Mouse (Mus musculus): ENCODE results near the gene Sgo1. TPM values are rescaled to one million over a fixed set of nuclear protein-coding genes. Genes with fewer than 3 reads are reported as not detected.
"Not testable (repeated sequence)": the region's sequence is repeated elsewhere in the genome, so short reads cannot be mapped to it uniquely, and the experiment has no call there.

Gene Sgo1
- total RNA-seq, 2 experiments from 2014 or later, result not detected

- Histone ChIP-seq H3K4me3 (no peak overlapping the region), H3K27ac (no peak overlapping the region)
- intact Hi-C loops (cut with DNase I), result no loop called here
- no peak for DNase-seq
- no peak for TF ChIP-seq CTCF (IDR thresholded peaks at IDR 0.05)
Measured at GRCm38 (mm10) chr17:53661056-53661840, 27.9 kb downstream of the Sgo1 start.

- DNase-seq, result peak; percentile 23
- no peak overlapping the region for H3K27ac ChIP-seq
- no peak overlapping the region for H3K4me3 ChIP-seq
- TF ChIP-seq CTCF (IDR thresholded peaks at IDR 0.05), result no peak
- intact Hi-C loops (cut with DNase I), result no loop called here
Measured at GRCm38 (mm10) chr17:53659738-53660137, 29.4 kb downstream of the Sgo1 start.

- DNase-seq, result no peak
- intact Hi-C loops (cut with DNase I), result no loop called here
Measured at GRCm38 (mm10) chr17:53659230-53659629, 29.9 kb downstream of the Sgo1 start.

GRCm38 (mm10) chr17:53658668-53659067 lies 30.5 kb downstream of the Sgo1 start:
- no peak overlapping the region for H3K4me3 ChIP-seq
- DNase-seq, result no peak
- H3K27ac ChIP-seq, result no peak overlapping the region
- intact Hi-C loops (cut with DNase I), result no loop called here
- TF ChIP-seq CTCF (IDR thresholded peaks at IDR 0.05), result no peak

More at GRCm38 (mm10) chr17:53659230-53659629, 29.9 kb downstream of the Sgo1 start:
- Histone ChIP-seq H3K4me3 (no peak overlapping the region), H3K27ac (no peak overlapping the region)
- no peak for TF ChIP-seq CTCF (IDR thresholded peaks at IDR 0.05)

GRCm38 (mm10) chr17:53657391-53657790 lies 31.7 kb downstream of the Sgo1 start:
- DNase-seq; intact Hi-C loops (cut with DNase I); H3K4me3 ChIP-seq; H3K27ac ChIP-seq: not testable (repeated sequence)
- TF ChIP-seq CTCF (IDR thresholded peaks at IDR 0.05), result peak; percentile 47

GRCm38 (mm10) chr17:53656369-53656860 lies 32.7 kb downstream of the Sgo1 start:
- TF ChIP-seq CTCF (IDR thresholded peaks at IDR 0.05), result no peak
- no peak overlapping the region for H3K4me3 ChIP-seq
- H3K27ac ChIP-seq, result no peak overlapping the region
- DNase-seq, result no peak
- intact Hi-C loops (cut with DNase I), result no loop called here

- Histone ChIP-seq H3K4me3 (no peak overlapping the region), H3K27ac (no peak overlapping the region)
- intact Hi-C loops (cut with DNase I), result no loop called here
- no peak for DNase-seq
- TF ChIP-seq CTCF (IDR thresholded peaks at IDR 0.05), result no peak
Measured at GRCm38 (mm10) chr17:53655959-53656358, 33.2 kb downstream of the Sgo1 start.

GRCm38 (mm10) chr17:53655081-53655480 lies 34.1 kb downstream of the Sgo1 start:
- no peak for TF ChIP-seq CTCF (IDR thresholded peaks at IDR 0.05)
- Histone ChIP-seq H3K4me3 (no peak overlapping the region), H3K27ac (no peak overlapping the region)
- DNase-seq, result peak; percentile 45
- intact Hi-C loops (cut with DNase I), result no loop called here

GRCm38 (mm10) chr17:53654596-53654995 lies 34.5 kb downstream of the Sgo1 start:
- H3K27ac ChIP-seq, result no peak overlapping the region
- DNase-seq, result no peak
- TF ChIP-seq CTCF (IDR thresholded peaks at IDR 0.05), result no peak
- H3K4me3 ChIP-seq, result no peak overlapping the region
- intact Hi-C loops (cut with DNase I), result no loop called here

GRCm38 (mm10) chr17:53650251-53650661 lies 38.9 kb downstream of the Sgo1 start:
- intact Hi-C loops (cut with DNase I), result no loop called here
- peak; percentile 20 for DNase-seq
- TF ChIP-seq CTCF (IDR thresholded peaks at IDR 0.05), result no peak
- Histone ChIP-seq H3K27ac (peak overlapping the region; percentile 66), H3K4me3 (no peak overlapping the region)

GRCm38 (mm10) chr17:53643360-53643759 lies 45.8 kb downstream of the Sgo1 start:
- DNase-seq, result no peak
- TF ChIP-seq CTCF (IDR thresholded peaks at IDR 0.05), result no peak

GRCm38 (mm10) chr17:53631344-53631743 lies 57.8 kb downstream of the Sgo1 start:
- no peak for TF ChIP-seq CTCF (IDR thresholded peaks at IDR 0.05)
- no peak overlapping the region for H3K27ac ChIP-seq
- no peak overlapping the region for H3K4me3 ChIP-seq
- intact Hi-C loops (cut with DNase I), result no loop called here
- DNase-seq, result no peak

More at GRCm38 (mm10) chr17:53643360-53643759, 45.8 kb downstream of the Sgo1 start:
- Histone ChIP-seq H3K4me3 (no peak overlapping the region), H3K27ac (no peak overlapping the region)
- intact Hi-C loops (cut with DNase I), result no loop called here

- TF ChIP-seq CTCF (IDR thresholded peaks at IDR 0.05), result no peak
- no peak for DNase-seq
- no peak overlapping the region for H3K4me3 ChIP-seq
- H3K27ac ChIP-seq, result no peak overlapping the region
- intact Hi-C loops (cut with DNase I), result no loop called here
Measured at GRCm38 (mm10) chr17:53628131-53628530, 61.0 kb downstream of the Sgo1 start.

GRCm38 (mm10) chr17:53627497-53627896 lies 61.6 kb downstream of the Sgo1 start:
- intact Hi-C loops (cut with DNase I), result no loop called here
- peak; percentile 41 for DNase-seq
- Histone ChIP-seq H3K4me3 (no peak overlapping the region), H3K27ac (peak overlapping the region; percentile 24; the same call in 1 of the 2 replicates)
- no peak for TF ChIP-seq CTCF (IDR thresholded peaks at IDR 0.05)
